Mouse (Mus musculus) gonadal fat pad, adult 2 months (tissue): ENCODE data around the gene Cdc37l1. TPM values are rescaled to one million over a fixed set of nuclear protein-coding genes. Genes with fewer than 3 reads are reported as not detected.

Source experiments
- DNase-seq: peaks from one replicate; pipeline ENCODE4 v3.0.0-alpha.2; 2012; ENCODE audit warnings: low read depth
- polyA plus RNA-seq: library from polyadenylated mRNA; depleted of rRNA; stranded (reverse); fragments of >200 nt; gene quantifications from 2 replicates; pipeline ENCODE4 v1.2.3, GENCODE M21; 2012; rRNA removed

Gene Cdc37l1
- polyA plus RNA-seq, 1 experiment, result 28.2 TPM

- DNase-seq, result no peak
Observed at GRCm38 (mm10) chr19:29046961-29047333, 56.8 kb downstream of the Cdc37l1 start.

DNA sequence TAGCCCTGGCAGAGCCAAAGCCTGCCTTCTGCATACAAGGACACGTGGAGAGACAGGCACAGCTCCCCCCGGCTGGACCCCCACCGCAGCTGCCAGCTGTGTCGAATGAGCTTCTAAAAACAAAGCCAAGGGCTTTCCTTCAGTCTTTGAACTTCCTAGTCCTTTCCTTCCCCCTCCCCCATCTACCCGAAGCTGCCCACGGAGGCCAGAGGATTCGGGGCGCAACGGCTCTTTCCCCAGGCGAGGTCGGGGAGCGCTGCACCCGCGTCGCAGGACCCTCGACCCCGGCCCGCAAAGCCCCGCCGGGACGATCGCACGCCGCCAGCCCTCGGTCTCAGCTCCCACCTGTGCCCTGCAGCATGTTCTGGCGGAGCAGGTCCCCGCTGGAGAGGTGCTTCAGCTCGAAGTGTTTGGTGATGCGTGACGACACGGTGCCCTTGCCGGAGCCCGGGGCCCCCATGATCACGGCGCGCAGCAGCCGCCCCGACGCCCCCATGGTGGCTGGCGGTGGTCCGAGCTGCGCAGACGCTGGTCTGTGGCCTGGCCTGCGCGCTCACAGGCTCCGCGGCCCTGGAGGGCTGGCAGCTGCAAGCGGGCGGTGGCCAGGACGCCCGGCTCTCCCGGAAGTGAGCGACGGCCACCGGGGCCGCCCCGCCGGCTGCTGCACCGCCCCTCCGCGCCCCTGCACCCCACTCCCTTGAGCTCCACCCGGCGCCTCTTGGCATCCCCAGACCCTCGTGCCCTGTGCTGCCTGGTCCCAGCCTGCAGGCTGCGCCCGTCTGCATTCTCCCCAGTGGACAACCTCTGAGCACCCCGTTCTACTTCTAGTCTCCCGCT is 57.4 kb downstream of the Cdc37l1 start, which contains the start of gene Ak3:
Ak3 (minus strand) TSS at position 628 of the 837 bp plus-strand sequence.
- DNase-seq, result no peak

- DNase-seq, result no peak
Observed at GRCm38 (mm10) chr19:29049401-29050075, 59.4 kb downstream of the Cdc37l1 start.

- no peak for DNase-seq
Observed at GRCm38 (mm10) chr19:29050186-29050980, 60.2 kb downstream of the Cdc37l1 start.

DNA sequence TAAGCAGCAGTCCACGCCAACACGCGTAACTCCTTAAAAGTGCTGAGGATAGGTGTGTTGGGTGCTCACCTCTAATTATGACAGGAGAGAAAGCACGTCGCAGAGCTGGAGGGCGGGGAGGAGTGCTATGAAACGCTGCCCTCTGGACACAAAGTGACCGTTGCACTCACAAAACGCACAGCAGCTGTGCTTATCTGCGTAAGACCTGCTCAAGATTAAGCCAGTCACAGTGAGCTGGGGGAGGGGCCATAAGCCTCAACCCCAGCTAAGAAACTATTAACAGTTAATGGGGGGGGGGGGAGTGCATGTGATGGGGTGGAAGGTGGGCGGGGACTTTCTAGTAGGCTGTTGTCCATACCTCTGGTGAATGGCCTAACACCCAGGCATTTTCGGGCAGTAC is 62.6 kb downstream of the Cdc37l1 start:
- DNase-seq, result no peak

DNA sequence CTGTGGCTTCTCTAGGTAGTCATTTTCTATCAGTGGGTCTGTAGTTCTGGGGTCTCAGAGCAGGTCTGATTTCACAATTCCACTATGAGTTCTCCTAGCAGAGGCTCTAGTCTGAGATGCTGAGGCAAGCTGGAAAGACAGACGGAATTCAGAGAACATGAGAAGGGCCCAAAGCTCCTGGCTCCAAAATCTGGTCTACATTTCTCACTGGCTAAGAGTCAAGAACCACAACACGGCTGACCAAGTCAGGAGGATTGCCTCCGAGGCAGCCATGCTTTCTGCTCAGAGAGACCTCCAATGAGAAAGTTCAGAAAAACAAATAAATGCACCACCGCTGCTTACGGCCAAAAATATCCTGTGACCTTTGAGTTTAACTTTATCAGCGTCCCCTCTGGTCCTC is 64.4 kb downstream of the Cdc37l1 start:
- no peak for DNase-seq

DNA sequence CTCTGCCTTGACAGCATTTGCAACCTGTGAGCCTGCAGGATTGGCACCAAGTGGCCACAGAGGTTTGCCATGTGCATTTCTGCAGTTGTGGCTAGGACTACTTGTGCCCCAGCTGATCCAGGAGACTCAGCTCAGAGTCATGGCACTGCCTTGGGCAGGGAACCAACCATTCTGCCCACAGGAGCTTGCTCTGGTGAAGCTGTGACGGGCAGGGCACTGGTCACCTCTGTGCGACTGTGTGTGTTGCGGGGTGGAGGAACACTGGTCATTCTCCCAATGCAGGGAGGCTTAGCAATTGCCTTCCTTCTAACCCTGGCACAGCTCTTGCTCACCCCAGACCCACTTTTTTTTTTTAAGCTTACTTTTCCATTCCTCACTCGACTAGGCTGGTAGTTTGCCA is 65.3 kb downstream of the Cdc37l1 start:
- no peak for DNase-seq

- DNase-seq, result no peak
Observed at GRCm38 (mm10) chr19:29058741-29059140, 68.6 kb downstream of the Cdc37l1 start.

DNA sequence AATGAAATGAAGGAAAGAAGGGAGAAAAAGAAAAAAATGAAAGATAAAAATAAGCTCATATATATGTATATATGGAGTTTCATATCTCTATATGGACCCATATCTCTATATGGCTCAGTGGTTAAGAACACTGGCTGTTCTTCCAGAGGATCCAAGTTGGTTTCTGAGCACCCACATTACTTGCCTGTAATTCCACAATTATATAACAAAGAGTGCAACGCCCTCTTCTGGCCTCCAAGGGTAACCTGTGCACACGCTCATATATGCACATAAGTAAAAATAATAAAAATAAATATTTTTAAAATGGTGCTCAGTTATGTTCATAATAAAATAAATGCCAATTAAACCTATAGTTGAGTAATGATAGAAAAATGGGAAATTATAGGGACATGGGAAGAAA is 69.5 kb downstream of the Cdc37l1 start:
- no peak for DNase-seq

DNA sequence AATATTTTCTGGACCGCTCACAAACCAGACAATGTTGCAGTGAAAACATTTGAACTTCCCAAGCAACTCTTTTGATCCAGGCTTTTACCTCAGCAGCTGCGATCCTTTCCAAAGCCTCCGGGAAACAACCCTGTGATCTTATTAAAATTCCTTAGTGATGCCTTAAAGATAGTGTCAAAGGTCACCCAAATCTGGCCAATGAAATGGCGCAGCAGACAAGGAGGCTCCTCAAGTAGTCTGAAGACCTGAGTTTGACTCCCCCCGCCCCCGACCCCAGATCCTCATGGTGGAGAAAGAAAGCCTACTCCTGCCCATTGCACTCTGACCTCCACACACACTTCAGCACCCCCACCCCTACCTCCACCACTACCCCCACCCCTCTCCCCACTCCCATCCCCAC is 70.1 kb downstream of the Cdc37l1 start:
- DNase-seq, result no peak

GRCm38 (mm10) chr19:29063009-29063408 is 72.9 kb downstream of the Cdc37l1 start:
- DNase-seq, result no peak

GRCm38 (mm10) chr19:29063577-29064363 is 73.6 kb downstream of the Cdc37l1 start:
- no peak for DNase-seq

DNA sequence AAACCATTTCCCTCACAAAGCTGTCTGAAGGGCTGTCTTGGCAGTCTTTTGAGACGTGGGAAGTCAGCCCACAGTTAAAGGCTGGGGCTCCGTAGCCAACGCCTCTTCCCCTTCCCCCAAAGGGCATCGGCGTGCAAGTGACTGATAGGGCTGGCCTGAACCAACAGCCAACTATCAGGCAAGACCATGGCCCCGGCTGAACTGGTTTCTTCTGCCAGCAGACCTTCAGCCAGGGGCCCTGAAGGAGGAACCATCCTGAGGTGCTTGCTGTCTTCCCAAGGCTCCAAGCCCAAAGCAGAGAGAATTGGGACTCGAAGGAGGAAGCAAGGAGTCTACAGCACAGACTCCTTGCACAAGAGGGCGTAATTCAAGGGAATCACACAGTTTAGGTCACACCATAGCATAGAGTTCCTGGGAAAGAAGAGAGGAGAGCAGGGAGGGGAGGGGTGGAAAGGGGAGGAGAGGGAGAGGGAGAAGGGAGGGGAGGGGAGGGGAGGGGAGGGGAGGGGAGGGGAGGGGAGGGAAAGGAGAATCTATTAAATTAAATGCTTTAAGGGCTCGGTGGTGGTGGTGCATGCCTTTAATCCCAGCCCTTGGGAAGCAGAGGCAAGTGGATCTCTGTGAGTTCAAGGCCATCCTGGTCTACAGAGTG is 74.4 kb downstream of the Cdc37l1 start:
- DNase-seq, result no peak

- no peak for DNase-seq
Observed at GRCm38 (mm10) chr19:29066981-29067471, 76.9 kb downstream of the Cdc37l1 start.

DNA sequence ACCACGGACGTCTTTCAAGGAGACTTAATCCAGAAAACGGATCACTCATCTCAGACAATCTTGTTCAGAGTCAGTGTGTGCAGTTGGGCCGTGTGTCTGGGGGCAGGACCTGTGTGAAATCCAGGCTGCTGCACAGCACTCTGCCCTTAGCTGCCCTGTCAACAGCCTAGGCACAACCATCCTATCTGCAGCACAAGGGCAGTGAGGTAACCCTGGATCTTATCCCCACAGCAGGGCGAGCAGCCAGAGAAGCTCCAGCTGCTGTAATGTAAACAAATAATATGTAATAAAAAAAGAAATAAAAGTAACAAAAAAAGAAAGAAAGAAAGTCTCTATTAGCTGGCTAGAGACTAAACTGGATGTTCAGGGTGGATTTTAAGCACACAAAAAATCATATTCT is 79.0 kb downstream of the Cdc37l1 start:
- no peak for DNase-seq

DNA sequence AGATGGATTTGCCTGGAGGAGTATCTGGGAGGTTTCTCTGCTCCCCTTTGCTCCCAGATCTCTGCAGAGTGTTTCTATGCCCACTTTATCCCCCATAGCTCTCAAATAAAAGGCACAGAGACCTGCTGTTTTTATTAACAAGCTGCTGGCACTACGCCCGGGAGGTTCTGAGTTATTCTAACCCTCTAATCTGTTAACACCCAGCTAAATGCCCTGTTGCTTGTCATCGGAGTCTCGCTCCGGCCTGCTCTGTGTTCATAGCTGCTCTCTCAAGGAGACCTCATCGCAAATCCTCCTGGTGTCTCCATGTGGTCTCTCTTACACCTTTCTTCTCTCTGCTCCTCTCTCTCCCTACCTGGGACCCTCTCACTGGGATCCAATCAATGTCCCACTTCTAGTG is 84.7 kb downstream of the Cdc37l1 start:
- DNase-seq, result no peak

Other genes with a start within 250 kb of the Cdc37l1 start
- gene Slc1a1, start 155.3 kb upstream of the Cdc37l1 start, polyA plus RNA-seq, result 123 and 133 TPM in 2 replicates
- 30.3 and 49.1 TPM in 2 replicates for gene Plpp6, start 26.4 kb upstream of the Cdc37l1 start, polyA plus RNA-seq
- 10.0 and 12.4 TPM in 2 replicates for gene 4430402I18Rik, start 22.6 kb upstream of the Cdc37l1 start, polyA plus RNA-seq
- 102 and 125 TPM in 2 replicates for gene Ak3, start 57.6 kb downstream of the Cdc37l1 start, polyA plus RNA-seq
- 18.5 and 19.6 TPM in 2 replicates for gene Rcl1, start 111.0 kb downstream of the Cdc37l1 start, polyA plus RNA-seq